Mouse (Mus musculus): ENCODE data around the gene Phlda2. TPM values are rescaled to one million over a fixed set of nuclear protein-coding genes. Genes with fewer than 3 reads are reported as not detected.

Phlda2 gene
- polyA plus RNA-seq, 1 experiment from 2014 or later = 3.9 TPM

DNA sequence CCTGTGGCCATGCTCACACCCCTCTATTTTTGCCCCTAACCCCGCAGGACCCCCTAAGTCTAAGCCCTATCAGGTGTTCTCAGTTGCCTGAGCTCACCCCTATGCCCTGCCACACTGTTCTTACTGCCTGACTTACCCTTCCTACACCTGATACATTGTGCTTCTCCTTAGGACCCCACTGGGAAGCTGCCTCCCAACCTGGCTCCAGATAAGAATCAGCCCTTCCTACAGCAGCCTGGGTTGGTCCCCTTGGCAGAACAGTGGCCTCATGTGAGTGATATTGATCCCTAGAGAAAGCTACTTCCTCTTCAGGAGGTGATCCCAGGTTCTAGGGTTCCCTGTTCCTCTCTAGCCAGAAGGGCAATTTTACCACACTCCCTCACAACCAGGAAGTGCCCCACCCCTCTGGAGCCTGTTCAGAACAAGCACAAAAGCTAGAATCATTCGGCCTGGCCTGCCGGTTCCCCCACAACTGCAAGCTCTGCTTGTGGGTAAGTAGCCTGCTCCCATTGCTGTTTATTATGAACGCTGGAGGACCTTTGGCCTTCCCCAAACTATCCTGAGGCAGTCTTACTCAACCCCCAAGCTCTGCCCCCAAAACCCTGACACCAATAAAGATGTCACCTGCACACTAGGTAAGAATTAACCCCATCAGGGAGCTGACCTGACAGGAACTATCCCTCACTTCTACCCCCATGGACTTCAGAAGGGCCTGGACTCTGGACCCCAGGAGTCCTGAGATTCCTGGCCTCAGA, 29.4 kb downstream of the Phlda2 start, which contains the start of gene Slc22a18:
Gene Slc22a18 (plus strand): TSS at position 390 of the 755 bp plus-strand sequence.
- no peak for TF ChIP-seq CTCF (IDR thresholded peaks at IDR 0.05; ENCODE audit: low read depth)
- Histone ChIP-seq H3K9ac (no peak within 1 kb of the TSS), H3K27me3 (ENCODE audit: insufficient read depth, low read length) (no peaks in the 10 kb centered on the region), H3K36me3 (ENCODE audit: insufficient read depth) (no peaks in the 10 kb centered on the region), H3K4me3 (ENCODE audit: low read depth, low read length) (no peak within 1 kb of the TSS), H3K4me2 (no peak within 1 kb of the TSS), H3K27ac (ENCODE audit: low read depth) (no peak within 1 kb of the TSS), H3K4me1 (ENCODE audit: insufficient read depth) (no peaks in the 10 kb centered on the region), H3K9me3 (ENCODE audit: low read depth, low read length) (no peaks in the 10 kb centered on the region)
- DNase-seq = peak; percentile 21
- no peak for ATAC-seq (ENCODE audit: insufficient read depth)
- WGBS = 23% methylated on average over 4 of the region's 4 CpGs

DNA sequence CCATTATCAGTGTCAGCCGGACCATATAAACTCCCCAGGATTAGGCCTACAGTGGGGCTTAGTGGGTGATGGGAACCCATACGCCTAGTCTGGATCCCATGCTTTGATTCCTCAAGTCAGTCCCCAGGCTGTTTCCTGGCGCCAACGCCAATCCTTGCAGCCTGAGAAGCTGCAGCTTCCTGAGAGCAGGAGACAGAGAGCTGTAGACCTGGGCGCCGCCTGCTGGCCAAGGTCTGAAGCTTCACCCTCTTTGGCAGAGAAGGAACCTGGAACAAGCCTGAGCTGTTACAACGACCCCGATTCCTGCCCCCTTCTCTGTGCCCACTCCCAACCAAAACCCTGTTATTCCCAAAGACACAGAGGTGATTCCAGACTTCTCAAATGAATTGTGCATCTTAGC, 33.0 kb downstream of the Phlda2 start:
- Histone ChIP-seq H3K9me3 (ENCODE audit: low read depth, low read length) (no peaks in the 10 kb centered on the region), H3K27ac (ENCODE audit: low read depth) (no peak overlapping the region), H3K4me2 (no peak overlapping the region), H3K4me1 (ENCODE audit: insufficient read depth) (no peaks in the 10 kb centered on the region), H3K36me3 (ENCODE audit: insufficient read depth) (no peaks in the 10 kb centered on the region), H3K9ac (no peak overlapping the region), H3K4me3 (ENCODE audit: low read depth, low read length) (no peak overlapping the region), H3K27me3 (ENCODE audit: insufficient read depth, low read length) (no peaks in the 10 kb centered on the region)
- WGBS = 11% methylated on average over 8 of the region's 8 CpGs
- ATAC-seq (ENCODE audit: insufficient read depth) = 0 out of 2 replicates have a peak, but pooled peaks have one; percentile 26
- DNase-seq = peak; percentile 91
- TF ChIP-seq CTCF (IDR thresholded peaks at IDR 0.05; ENCODE audit: low read depth) = peak; percentile 96

DNA sequence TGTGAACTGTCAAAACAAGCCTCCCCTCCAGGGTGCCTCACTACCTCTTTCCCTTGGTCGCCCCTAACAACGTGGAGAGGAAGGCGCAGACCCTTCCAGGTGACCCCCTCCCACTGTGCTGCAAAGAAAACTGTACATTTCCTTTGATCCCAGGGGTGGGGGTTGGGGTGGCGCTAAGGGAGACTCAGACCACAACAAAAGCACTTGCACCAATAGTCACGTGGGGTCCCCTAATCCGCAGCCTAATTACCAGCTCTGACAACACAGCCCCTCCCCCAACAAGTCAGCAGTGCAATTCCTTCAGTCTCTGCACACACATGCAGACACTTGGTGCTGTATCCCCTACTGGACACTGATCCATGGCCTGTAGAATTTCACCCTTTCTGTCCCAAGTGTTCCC, 35.2 kb downstream of the Phlda2 start:
- H3K27ac ChIP-seq (ENCODE audit: low read depth) = no peak overlapping the region
- no peaks in the 10 kb centered on the region for H3K9me3 ChIP-seq (ENCODE audit: low read depth, low read length)
- no peak for ATAC-seq (ENCODE audit: insufficient read depth)
- H3K4me2 ChIP-seq = no peak overlapping the region
- TF ChIP-seq CTCF (IDR thresholded peaks at IDR 0.05; ENCODE audit: low read depth) = no peak
- WGBS = 10% methylated on average over 6 of the region's 6 CpGs
- no peaks in the 10 kb centered on the region for H3K36me3 ChIP-seq (ENCODE audit: insufficient read depth)
- DNase-seq = no peak
- no peak overlapping the region for H3K9ac ChIP-seq
- no peaks in the 10 kb centered on the region for H3K27me3 ChIP-seq (ENCODE audit: insufficient read depth, low read length)
- H3K4me1 ChIP-seq (ENCODE audit: insufficient read depth) = 0 out of 2 replicates have a peak, but pooled peaks cover 3% of the 10 kb centered on the region
- H3K4me3 ChIP-seq (ENCODE audit: low read depth, low read length) = no peak overlapping the region

DNA sequence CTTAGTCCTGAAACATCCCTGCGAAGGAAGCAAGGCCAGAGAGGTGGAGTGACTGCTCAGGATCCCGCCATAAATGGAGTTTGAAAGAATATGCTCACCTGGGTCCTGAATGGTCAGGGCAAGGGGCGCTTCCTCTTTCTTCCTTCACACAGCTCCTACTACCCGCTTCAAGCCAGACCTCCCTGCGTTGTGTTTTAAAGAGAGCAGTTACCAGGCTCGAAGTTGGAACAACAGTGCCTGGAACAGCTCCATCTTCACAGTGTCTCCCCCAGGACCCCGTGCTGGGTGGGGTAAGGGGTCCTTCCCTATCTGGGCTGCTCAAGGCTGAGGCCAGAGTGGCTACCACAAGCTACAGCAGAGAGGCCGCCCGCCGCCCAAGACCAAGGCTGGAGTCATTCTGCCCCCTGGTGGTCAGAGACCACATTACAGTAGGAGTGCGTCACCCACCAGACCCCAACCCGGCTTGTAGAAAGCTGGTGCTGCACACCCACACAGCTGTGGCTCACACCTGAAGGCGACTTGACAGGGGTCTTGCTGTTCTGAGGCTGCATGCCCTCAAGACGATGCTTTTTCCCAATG, 36.8 kb downstream of the Phlda2 start:
- no peak overlapping the region for H3K9ac ChIP-seq
- ATAC-seq (ENCODE audit: insufficient read depth) (peak; percentile 30; the same call in 1 of the 2 replicates), DNase-seq (peak; percentile 93)
- H3K9me3 ChIP-seq (ENCODE audit: low read depth, low read length) = peaks cover under 1% of the 10 kb centered on the region; the same call in 1 of the 2 replicates
- peaks cover 3% of the 10 kb centered on the region; the same call in 1 of the 2 replicates for H3K4me1 ChIP-seq (ENCODE audit: insufficient read depth)
- 33% methylated on average over 14 of the region's 14 CpGs for WGBS
- H3K27me3 ChIP-seq (ENCODE audit: insufficient read depth, low read length) = no peaks in the 10 kb centered on the region
- H3K4me3 ChIP-seq (ENCODE audit: low read depth, low read length) = no peak overlapping the region
- H3K4me2 ChIP-seq = no peak overlapping the region
- H3K36me3 ChIP-seq (ENCODE audit: insufficient read depth) = no peaks in the 10 kb centered on the region
- H3K27ac ChIP-seq (ENCODE audit: low read depth) = no peak overlapping the region
- TF ChIP-seq CTCF (IDR thresholded peaks at IDR 0.05; ENCODE audit: low read depth) = peak; percentile 99

DNA sequence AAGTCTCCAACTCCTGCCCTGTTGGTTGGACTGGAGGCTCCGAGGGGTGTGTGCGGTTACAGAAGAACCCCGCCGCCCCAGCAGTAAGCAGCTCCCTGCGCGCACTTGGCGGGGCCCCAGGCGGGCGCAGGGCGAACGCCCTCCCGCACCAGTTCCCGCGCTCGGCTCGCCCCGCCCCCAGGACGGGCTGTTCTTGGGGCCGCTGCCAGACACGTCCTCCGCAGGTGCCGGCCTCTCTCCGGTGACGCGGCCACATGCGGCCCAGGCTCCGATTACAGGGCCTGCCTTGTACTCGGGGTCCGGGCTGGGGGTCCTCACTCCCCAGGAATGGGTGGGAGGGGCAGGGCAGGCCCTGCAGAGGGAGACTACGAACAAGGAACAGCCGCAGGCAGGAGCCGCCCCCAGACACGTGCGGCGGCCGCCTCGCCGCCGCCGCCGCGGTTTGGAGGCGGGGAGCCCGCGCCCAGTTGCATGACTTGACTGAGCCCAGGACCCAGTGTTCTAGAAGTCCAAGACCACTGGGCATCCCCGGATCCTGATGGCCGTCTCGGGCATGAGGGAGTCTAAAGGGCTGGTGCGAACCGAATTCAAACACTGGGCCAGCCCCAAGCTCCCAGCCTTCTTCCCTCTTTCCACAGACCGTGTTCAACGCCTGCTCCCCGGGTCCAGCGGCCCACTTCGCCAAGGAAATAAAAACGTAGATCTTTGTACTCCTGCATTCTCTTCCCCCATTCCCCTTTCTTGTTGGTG, 38.0 kb downstream of the Phlda2 start:
- H3K4me1 ChIP-seq (ENCODE audit: insufficient read depth) = peaks cover 3% of the 10 kb centered on the region; the same call in 1 of the 2 replicates
- H3K9ac ChIP-seq = peak overlapping the region; percentile 52
- DNase-seq = peak; percentile 84

DNA sequence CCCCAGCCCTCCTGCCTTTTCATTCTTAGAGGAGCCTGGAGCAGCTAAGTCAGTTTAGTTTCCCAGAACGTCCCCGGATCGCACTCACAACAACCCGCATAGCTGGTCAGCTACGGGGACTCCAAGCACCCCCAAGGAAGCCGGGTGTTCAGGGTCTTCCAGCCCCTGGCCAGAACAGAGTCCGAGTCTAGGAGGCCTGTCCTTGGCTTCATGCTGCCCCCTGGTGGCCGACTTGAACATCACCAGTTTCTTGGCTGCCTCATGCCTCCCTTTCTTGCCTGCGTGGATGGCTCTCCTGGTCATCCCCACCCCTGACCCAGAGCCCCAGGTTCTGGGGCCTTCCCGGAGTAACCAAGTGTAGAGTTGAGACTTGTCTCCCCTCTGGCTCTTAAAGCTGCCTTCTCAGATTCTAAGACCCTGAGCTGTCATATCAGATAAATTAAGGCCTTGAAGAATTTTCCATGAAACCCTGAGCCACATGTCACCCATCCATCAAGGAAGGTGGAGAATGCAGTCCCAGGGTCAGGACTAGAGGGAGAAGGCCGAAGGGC, 39.0 kb downstream of the Phlda2 start:
- Histone ChIP-seq H3K4me2 (peak overlapping the region; percentile 73; the same call in 1 of the 2 replicates), H3K36me3 (ENCODE audit: insufficient read depth) (no peaks in the 10 kb centered on the region), H3K4me1 (ENCODE audit: insufficient read depth) (peaks cover 3% of the 10 kb centered on the region; the same call in 1 of the 2 replicates), H3K9me3 (ENCODE audit: low read depth, low read length) (peaks cover 22% of the 10 kb centered on the region; the same call in 1 of the 2 replicates), H3K9ac (no peak overlapping the region), H3K27ac (ENCODE audit: low read depth) (peak overlapping the region; percentile 72; the same call in 1 of the 2 replicates), H3K4me3 (ENCODE audit: low read depth, low read length) (no peak overlapping the region), H3K27me3 (ENCODE audit: insufficient read depth, low read length) (no peaks in the 10 kb centered on the region)
- peak; percentile 92 for TF ChIP-seq CTCF (IDR thresholded peaks at IDR 0.05; ENCODE audit: low read depth)
- no peak for ATAC-seq (ENCODE audit: insufficient read depth)
- DNase-seq = peak; percentile 90
- 29% methylated on average over 11 of the region's 11 CpGs for whole genome bisulfite sequencing

More for the DNA sequence above, 38.0 kb downstream of the Phlda2 start:
- H3K27me3 ChIP-seq (ENCODE audit: insufficient read depth, low read length) = no peaks in the 10 kb centered on the region
- no peak for TF ChIP-seq CTCF (IDR thresholded peaks at IDR 0.05; ENCODE audit: low read depth)
- ATAC-seq (ENCODE audit: insufficient read depth) = peak; percentile 10; the same call in 1 of the 2 replicates
- no peaks in the 10 kb centered on the region for H3K36me3 ChIP-seq (ENCODE audit: insufficient read depth)
- peak overlapping the region; percentile 73 for H3K4me2 ChIP-seq
- H3K27ac ChIP-seq (ENCODE audit: low read depth) = peak overlapping the region; percentile 72; the same call in 1 of the 2 replicates
- WGBS = 12% methylated on average over 55 of the region's 56 CpGs
- H3K4me3 ChIP-seq (ENCODE audit: low read depth, low read length) = peak overlapping the region; percentile 34
- peaks cover 13% of the 10 kb centered on the region; the same call in 1 of the 2 replicates for H3K9me3 ChIP-seq (ENCODE audit: low read depth, low read length)
